Mouse (Mus musculus) heart, embryonic 10.5 days (tissue): ENCODE data around the gene Mrpl28. TPM values are rescaled to one million over a fixed set of nuclear protein-coding genes. Genes with fewer than 3 reads are reported as not detected.
"Not testable (repeated sequence)": the region's sequence is repeated elsewhere in the genome, so short reads cannot be mapped to it uniquely, and the experiment has no call there.

Experiments used
- DNase-seq: peaks from one replicate; pipeline ENCODE4 v3.0.0-alpha.2; 2017; ENCODE audit warnings: low spot score
- H3K27ac ChIP-seq: fragments of 300-500 bp; sonication (generic); 2 replicates; pipeline ENCODE4 v1.5.1; 2016; ENCODE audit warnings: mild to moderate bottlenecking
- H3K27me3 ChIP-seq: fragments of 300-500 bp; sonication (generic); 2 replicates; pipeline ENCODE4 v1.6.1; 2016; ENCODE audit warnings: mild to moderate bottlenecking; ENCODE audit not compliant: poor library complexity, insufficient read depth, severe bottlenecking
- H3K36me3 ChIP-seq: fragments of 300-500 bp; sonication (generic); 2 replicates; pipeline ENCODE4 v1.6.1; 2016; ENCODE audit warnings: mild to moderate bottlenecking, moderate library complexity
- H3K4me1 ChIP-seq: fragments of 300-500 bp; sonication (generic); 2 replicates; pipeline ENCODE4 v1.6.1; 2016; ENCODE audit warnings: mild to moderate bottlenecking
- H3K4me3 ChIP-seq: fragments of 300-500 bp; sonication (generic); 2 replicates; pipeline ENCODE4 v1.5.1; 2016; ENCODE audit warnings: mild to moderate bottlenecking, moderate library complexity
- H3K9me3 ChIP-seq: fragments of 300-500 bp; sonication (generic); 2 replicates; pipeline ENCODE4 v1.6.1; 2016; ENCODE audit warnings: mild to moderate bottlenecking, moderate library complexity
- WGBS: fragments of 180-500 bp; shearing (Covaris S2); methylation state at CpG from one replicate; pipeline ENCODE4 v1.1.7; 2016; 5-methylcytosine and 5-hydroxymethylcytosine counted together
- polyA plus RNA-seq: library from polyadenylated mRNA; unstranded; fragments of >200 nt; fragmentation: Nextera tagmentation; extraction: Ambion mirVana; gene quantifications from 2 replicates; pipeline ENCODE4 v1.2.1, GENCODE M21; 2016

Gene Mrpl28
- polyA plus RNA-seq, 1 experiment from 2014 or later = 284 TPM

DNA sequence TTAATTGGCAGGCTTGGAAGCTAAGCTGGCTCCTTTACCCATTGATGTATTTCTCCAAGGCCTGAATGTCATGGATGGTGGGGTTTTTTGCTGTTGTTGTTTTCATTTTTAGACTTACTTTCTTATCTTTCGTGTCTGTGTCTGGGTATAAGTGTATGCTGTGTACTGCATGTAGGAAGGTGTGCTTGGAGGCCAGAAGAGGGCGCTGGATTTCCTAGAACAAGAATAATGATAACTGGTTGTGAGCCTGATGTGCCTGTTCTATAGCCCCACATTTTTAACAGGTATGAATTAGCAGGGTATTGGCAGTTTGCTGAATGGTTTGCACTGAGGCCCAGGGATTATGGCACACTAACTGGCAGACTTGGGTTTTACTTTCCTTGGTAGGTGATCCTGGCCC, 25.8 kb downstream of the Mrpl28 start:
- WGBS = 78% methylated on average over 2 of the region's 2 CpGs
- DNase-seq = no peak
- no peak overlapping the region for H3K4me3 ChIP-seq
- peaks cover 88% of the 10 kb centered on the region for H3K36me3 ChIP-seq
- H3K9me3 ChIP-seq = no peaks in the 10 kb centered on the region
- H3K27ac ChIP-seq = no peak overlapping the region
- no peaks in the 10 kb centered on the region for H3K27me3 ChIP-seq
- no peaks in the 10 kb centered on the region for H3K4me1 ChIP-seq

DNA sequence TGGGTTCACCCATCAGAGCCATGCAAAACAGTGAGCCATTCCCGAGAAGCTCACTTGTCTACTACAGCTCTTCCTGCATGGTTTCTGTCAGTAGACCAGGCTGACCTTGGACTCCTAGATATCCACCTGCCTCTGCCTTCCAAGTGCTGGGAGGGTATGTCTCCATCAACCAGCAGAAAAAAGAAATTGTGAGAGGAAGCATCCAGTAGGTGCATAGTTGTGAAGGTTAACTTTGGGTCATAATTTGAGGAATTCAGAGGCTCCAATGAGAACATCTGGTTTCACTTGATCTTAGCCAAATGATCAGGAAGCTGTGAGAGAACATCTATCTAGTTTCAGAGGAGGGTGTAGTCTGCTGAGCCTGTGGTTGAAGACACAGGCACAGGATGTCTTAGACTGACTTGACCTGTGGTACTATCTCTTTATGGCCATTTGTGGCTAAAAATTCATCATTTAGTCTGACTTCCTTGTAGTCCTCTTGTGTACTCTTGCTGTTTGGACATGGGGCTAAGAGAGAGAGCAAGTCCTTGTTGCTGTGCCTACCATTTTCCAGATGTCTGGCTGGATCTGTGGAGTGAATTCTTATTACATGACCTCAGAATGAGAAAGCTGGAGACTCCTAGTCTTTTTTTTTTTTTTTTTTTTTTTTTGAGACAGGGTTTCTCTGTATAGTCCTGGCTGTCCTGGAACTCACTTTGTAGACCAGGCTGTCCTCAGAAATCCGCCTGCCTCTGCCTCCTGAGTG, 28.8 kb downstream of the Mrpl28 start:
- WGBS = 87% methylated on average over 2 of the region's 2 CpGs
- DNase-seq = peak; percentile 41
- no peaks in the 10 kb centered on the region for H3K27me3 ChIP-seq
- no peaks in the 10 kb centered on the region for H3K4me1 ChIP-seq
- H3K9me3 ChIP-seq = no peaks in the 10 kb centered on the region
- peaks cover 77% of the 10 kb centered on the region for H3K36me3 ChIP-seq
- no peak overlapping the region for H3K27ac ChIP-seq
- no peak overlapping the region for H3K4me3 ChIP-seq

DNA sequence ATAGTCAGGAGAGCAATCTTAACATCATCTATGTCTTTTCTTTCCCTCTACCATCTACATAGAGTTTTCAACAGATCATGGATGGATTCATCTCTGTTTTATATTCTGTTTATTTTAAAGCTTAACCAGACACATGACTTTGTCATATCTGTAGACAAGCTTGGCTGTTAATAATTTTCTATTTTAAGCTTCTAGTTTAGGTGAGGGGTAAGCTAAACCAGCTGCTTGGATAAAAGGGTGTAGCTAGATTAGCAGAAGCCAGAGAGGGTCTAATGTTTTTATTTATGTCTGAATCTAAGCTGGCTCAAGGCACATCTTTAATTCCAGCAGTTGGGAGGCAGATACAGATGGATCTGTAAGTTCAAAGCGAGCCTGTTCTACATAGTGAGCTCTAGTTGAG, 39.4 kb downstream of the Mrpl28 start:
- Histone ChIP-seq H3K36me3 (peaks cover 8% of the 10 kb centered on the region; the same call in 1 of the 2 replicates), H3K4me3 (no peak overlapping the region), H3K9me3 (no peaks in the 10 kb centered on the region), H3K4me1 (no peaks in the 10 kb centered on the region), H3K27ac (no peak overlapping the region), H3K27me3 (no peaks in the 10 kb centered on the region)
- 100% methylated on average over 1 of the region's 1 CpGs for WGBS
- no peak for DNase-seq

DNA sequence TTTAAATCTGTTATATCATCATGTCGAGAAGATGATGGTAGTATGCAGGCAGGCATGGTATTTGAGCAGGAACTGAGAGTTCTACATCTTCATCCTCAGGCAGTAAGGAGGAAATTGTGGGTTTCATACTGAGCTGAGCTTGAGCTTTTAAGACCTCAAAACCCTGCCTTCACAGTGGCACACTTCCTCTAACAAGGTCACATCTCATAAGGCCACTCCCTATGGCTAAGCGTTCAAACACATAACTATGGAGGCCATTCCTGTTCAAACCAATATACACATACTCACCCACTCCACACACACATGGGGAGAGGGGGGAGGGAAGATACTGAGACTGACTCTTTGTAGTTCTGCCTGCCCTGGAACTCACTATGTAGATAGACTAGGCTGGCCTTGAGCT, 44.7 kb downstream of the Mrpl28 start:
- Histone ChIP-seq H3K36me3 (peaks cover 6% of the 10 kb centered on the region), H3K9me3 (no peaks in the 10 kb centered on the region), H3K27me3 (no peaks in the 10 kb centered on the region), H3K27ac (no peak overlapping the region), H3K4me1 (no peaks in the 10 kb centered on the region), H3K4me3 (no peak overlapping the region)
- DNase-seq = no peak
- WGBS = 88% methylated on average over 2 of the region's 2 CpGs

DNA sequence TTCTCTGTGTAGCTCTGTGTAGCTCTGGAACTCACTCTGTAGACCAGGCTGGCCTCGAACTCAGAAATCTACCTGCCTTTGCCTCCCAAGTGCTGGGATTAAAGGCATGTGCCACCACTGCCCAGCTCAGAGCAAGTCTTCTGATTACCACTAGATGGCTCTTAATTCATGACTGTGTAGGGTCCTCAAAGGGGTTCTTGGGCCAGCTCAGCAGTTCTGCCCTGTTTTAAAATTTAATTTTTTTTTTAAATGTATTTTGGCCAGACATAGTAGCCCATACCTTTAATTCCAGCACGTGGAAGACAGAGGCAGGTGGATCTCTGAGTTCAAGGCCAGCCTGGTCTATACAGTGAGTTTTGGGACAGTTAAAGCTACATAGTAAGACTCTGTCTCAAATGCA, 51.9 kb downstream of the Mrpl28 start:
- 70% methylated on average over 2 of the region's 2 CpGs for WGBS
- not testable (repeated sequence) for H3K27me3 ChIP-seq, H3K4me1 ChIP-seq, H3K27ac ChIP-seq, H3K4me3 ChIP-seq, DNase-seq, H3K9me3 ChIP-seq
- peaks cover 43% of the 10 kb centered on the region for H3K36me3 ChIP-seq

Other genes with a start within 250 kb of the Mrpl28 start
- gene Mettl26, start 248.4 kb upstream of the Mrpl28 start, polyA plus RNA-seq = 46.7 and 55.4 TPM in 2 replicates
- 0.96 and 3.8 TPM in 2 replicates for gene Wfikkn1, start 242.6 kb upstream of the Mrpl28 start, polyA plus RNA-seq
- gene Rab40c, start 203.8 kb upstream of the Mrpl28 start, polyA plus RNA-seq = 22.2 and 24.4 TPM in 2 replicates
- gene Pigq, start 178.6 kb upstream of the Mrpl28 start, polyA plus RNA-seq = 71.8 and 90.0 TPM in 2 replicates
- 0.15 and 0.85 TPM in 2 replicates for gene Nhlrc4, start 178.5 kb upstream of the Mrpl28 start, polyA plus RNA-seq
- 0.20 and 0.55 TPM in 2 replicates for gene A930017K11Rik, start 170.9 kb upstream of the Mrpl28 start, polyA plus RNA-seq
- gene Capn15, start 137.7 kb upstream of the Mrpl28 start, polyA plus RNA-seq = 20.1 and 21.4 TPM in 2 replicates
- 12.3 and 16.6 TPM in 2 replicates for gene Rab11fip3, start 53.9 kb upstream of the Mrpl28 start, polyA plus RNA-seq
- gene Decr2, start 33.2 kb upstream of the Mrpl28 start, polyA plus RNA-seq = 32.8 and 39.6 TPM in 2 replicates
- gene Nme4, start 27.9 kb upstream of the Mrpl28 start, polyA plus RNA-seq = 115 and 137 TPM in 2 replicates
- 0.71 and 1.2 TPM in 2 replicates for gene Tmem8, start 10.2 kb upstream of the Mrpl28 start, polyA plus RNA-seq
- 5.5 and 7.0 TPM in 2 replicates for gene Axin1, start 15.2 kb downstream of the Mrpl28 start, polyA plus RNA-seq
- gene Pdia2, start 75.6 kb downstream of the Mrpl28 start, polyA plus RNA-seq = 2.0 and 2.4 TPM in 2 replicates
- 4.2 and 5.3 TPM in 2 replicates for gene Rgs11, start 79.5 kb downstream of the Mrpl28 start, polyA plus RNA-seq
- gene Arhgdig, start 84.3 kb downstream of the Mrpl28 start, polyA plus RNA-seq = 8.2 and 10.0 TPM in 2 replicates
- 36.0 and 42.4 TPM in 2 replicates for gene Fam234a, start 120.7 kb downstream of the Mrpl28 start, polyA plus RNA-seq
- gene Luc7l, start 129.4 kb downstream of the Mrpl28 start, polyA plus RNA-seq = 70.6 and 100 TPM in 2 replicates